Mouse (Mus musculus): Measurements from ENCODE around the gene Swi5. TPM values are rescaled to one million over a fixed set of nuclear protein-coding genes. Genes with fewer than 3 reads are reported as not detected.

The Swi5 gene
- total and polyA plus RNA-seq, 3 experiments, result 371 to 480 TPM; not detected in 1

DNA sequence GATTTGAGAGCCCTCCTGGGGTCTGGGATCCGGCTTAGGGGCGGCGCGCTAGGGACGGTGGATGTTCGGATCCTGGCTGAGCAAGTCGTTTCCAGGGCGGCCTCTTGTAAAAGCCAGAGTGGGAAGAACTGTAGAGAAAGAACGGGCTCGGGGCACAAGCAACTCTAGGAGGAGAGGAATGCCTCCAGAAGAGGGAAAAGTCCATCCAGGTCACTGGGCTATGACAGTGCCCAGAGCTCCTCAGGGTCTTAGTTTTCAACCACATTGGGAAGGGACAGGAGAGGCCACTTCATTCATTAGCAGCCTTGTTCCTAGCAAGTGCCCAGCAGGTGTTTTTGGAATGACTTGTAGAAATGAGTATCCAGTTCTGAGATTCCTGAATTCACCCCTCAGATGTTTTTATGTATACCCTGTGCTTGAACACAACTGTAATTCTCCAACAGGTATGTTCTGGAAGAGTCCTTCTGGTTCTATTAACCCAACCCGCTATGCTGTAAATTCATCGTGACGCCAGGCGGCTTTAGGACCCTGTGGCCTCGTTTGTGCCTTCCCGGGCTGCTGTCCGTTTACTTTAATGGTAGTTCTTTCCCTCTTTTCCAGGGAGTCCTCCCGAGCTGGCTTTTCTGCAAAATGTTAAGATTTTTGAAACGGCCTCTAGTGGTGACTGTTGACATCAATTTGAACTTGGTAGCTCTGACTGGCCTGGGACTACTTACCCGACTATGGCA is 51.0 kb downstream of the Swi5 start (continued):
- TF ChIP-seq JUND (IDR thresholded peaks at IDR 0.05; ENCODE audit: low read depth, low read length) (no peak), GATA1 (IDR thresholded peaks at IDR 0.05; ENCODE audit: low read depth, low read length) (no peak), ZNF384 (IDR thresholded peaks at IDR 0.05; ENCODE audit: low read depth, low read length) (no peak), MXI1 (IDR thresholded peaks at IDR 0.05; ENCODE audit: low read depth, low read length) (no peak; the same call in 1 of the 2 replicates)

DNA sequence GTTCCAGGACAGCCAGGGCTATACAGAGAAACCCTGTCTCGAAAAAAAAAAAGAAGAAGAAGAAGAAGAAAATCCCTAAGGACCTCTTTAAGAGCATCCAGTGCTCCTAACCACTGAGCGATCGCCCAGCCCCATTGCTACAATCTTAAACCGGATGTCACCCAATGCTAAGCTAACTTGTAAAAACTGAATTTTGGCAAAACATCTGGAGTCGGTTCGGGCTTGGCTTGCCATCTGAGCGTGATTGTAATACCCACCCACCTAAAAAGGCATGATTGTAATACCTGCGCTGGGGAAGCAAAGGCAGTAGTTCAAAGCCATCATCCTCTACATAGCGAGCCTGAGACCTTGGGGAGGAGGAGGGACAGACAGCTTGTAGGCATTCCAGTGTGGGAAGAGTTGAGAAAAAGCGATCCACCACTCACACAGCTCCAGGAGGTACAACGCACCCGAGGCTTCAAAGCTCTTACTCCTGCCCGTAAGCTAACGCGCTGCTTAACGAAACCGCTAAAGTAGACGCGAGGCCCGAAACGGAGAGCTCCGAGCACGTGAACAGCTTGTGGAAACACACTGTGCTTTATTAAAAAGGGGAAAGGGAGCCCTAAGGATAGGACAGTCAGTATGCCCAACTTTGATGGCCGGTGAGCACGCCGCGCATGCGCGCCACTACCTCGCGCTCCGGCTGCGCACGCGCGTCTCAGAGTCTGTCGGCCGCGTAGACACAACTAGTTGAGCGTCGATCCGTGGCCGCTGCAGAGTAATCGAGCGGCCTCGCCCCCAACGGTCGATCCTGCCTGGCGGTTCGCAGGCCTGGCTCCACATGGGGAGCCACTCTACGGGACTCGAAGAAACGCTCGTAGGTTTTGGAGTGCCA is 51.8 kb downstream of the Swi5 start, which contains the start of gene Pomt1:
Gene Pomt1 (plus strand): TSS at position 705 of the 874 bp plus-strand sequence.
- DNase-seq (ENCODE audit: low read depth, low spot score), result peak; percentile 97
- Histone ChIP-seq H3K27me3 (ENCODE audit: control insufficient read depth in 1 of 2, insufficient read depth in 2 of 2, low read length in 2 of 2) (no peaks in the 10 kb centered on the region), H3K36me3 (ENCODE audit: control insufficient read depth in 1 of 2, insufficient read depth in 2 of 2, low read length in 2 of 2) (peaks cover 0 to 38% of the 10 kb centered on the region in 2 experiments; a peak in 3 of 4 replicates), H3K4me3 (ENCODE audit: control insufficient read depth in 1 of 2, insufficient read depth in 1 of 2, low read depth in 2 of 2, low read length in 2 of 2) (peak within 1 kb of the TSS; percentile 67 to 77), H3K79me2 (ENCODE audit: control insufficient read depth, insufficient read depth, low read length, poor library complexity) (peaks cover 4% of the 10 kb centered on the region; the same call in 1 of the 2 replicates), H3K9ac (ENCODE audit: control insufficient read depth, low read depth, low read length, poor library complexity, severe bottlenecking) (peak within 1 kb of the TSS; percentile 83), H3K27ac (ENCODE audit: control insufficient read depth, low read depth, low read length) (peak within 1 kb of the TSS; percentile 82), H3K9me3 (replicated peaks; ENCODE audit: insufficient read depth, low read length) (no peaks in the 10 kb centered on the region), H3K4me1 (ENCODE audit: control insufficient read depth in 1 of 2, insufficient read depth in 2 of 2, low read length in 2 of 2) (peaks cover 15 to 29% of the 10 kb centered on the region in 2 experiments)
- no peak for TF ChIP-seq GATA1 (IDR thresholded peaks at IDR 0.05; ENCODE audit: low read depth, low read length)
- TF ChIP-seq USF1 (IDR thresholded peaks at IDR 0.05; ENCODE audit: low read depth, low read length), result no peak
- no peak for TF ChIP-seq BHLHE40 (IDR thresholded peaks at IDR 0.05; ENCODE audit: borderline replicate concordance, low read depth, low read length)
- TF ChIP-seq CTCF (IDR thresholded peaks at IDR 0.05 in 2 of 3, conservative IDR thresholded peaks at IDR 0.05 in 1 of 3; ENCODE audit: control insufficient read depth in 1 of 3, insufficient read depth in 1 of 3, low read depth in 2 of 3, low read length in 3 of 3, poor library complexity in 1 of 3, severe bottlenecking in 1 of 3), result no peak
- no peak for TF ChIP-seq MAZ (IDR thresholded peaks at IDR 0.05; ENCODE audit: low read depth, low read length)
- no peak for TF ChIP-seq UBTF (IDR thresholded peaks at IDR 0.05; ENCODE audit: borderline replicate concordance, insufficient read depth, low read depth, low read length)
- TF ChIP-seq ELF1 (IDR thresholded peaks at IDR 0.05; ENCODE audit: low read depth, low read length), result peak; percentile 57; the same call in 1 of the 2 replicates
- peak; percentile 82 for TF ChIP-seq MYC (IDR thresholded peaks at IDR 0.05; ENCODE audit: low read depth, low read length)
- peak; percentile 49 for TF ChIP-seq ETS1 (IDR thresholded peaks at IDR 0.05; ENCODE audit: low read depth, low read length)
- TF ChIP-seq TAL1 (IDR thresholded peaks at IDR 0.05; ENCODE audit: low read length), result no peak
- no peak for TF ChIP-seq GABPA (IDR thresholded peaks at IDR 0.05; ENCODE audit: low read depth, low read length)
- TF ChIP-seq ZKSCAN1 (IDR thresholded peaks at IDR 0.05; ENCODE audit: low read depth, low read length), result peak; percentile 47; the same call in 1 of the 2 replicates
- 0 out of 2 replicates have a peak, but pooled peaks have one; percentile 20 for TF ChIP-seq ZNF384 (IDR thresholded peaks at IDR 0.05; ENCODE audit: low read depth, low read length)
- peak; percentile 97 for TF ChIP-seq MXI1 (IDR thresholded peaks at IDR 0.05; ENCODE audit: low read depth, low read length)
- no peak; the same call in 1 of the 2 replicates for TF ChIP-seq MEF2A (IDR thresholded peaks at IDR 0.05; ENCODE audit: extremely low read depth, insufficient replicate concordance, low read depth, low read length, poor library complexity, severe bottlenecking)
- TF ChIP-seq POLR2AphosphoS5 (IDR thresholded peaks at IDR 0.05; ENCODE audit: borderline replicate concordance, low read depth, low read length), result no peak
- TF ChIP-seq CHD2 (IDR thresholded peaks at IDR 0.05; ENCODE audit: low read length), result no peak
- no peak for TF ChIP-seq USF2 (IDR thresholded peaks at IDR 0.05; ENCODE audit: borderline replicate concordance in 1 of 2, insufficient read depth in 1 of 2, low read depth in 1 of 2, low read length in 2 of 2)
- peak; percentile 94 for TF ChIP-seq MYB (IDR thresholded peaks at IDR 0.05; ENCODE audit: low read depth, low read length)
- peak; percentile 99 for TF ChIP-seq NRF1 (IDR thresholded peaks at IDR 0.05; ENCODE audit: insufficient read depth, low read depth, low read length, poor library complexity, severe bottlenecking)
- TF ChIP-seq NELFE (IDR thresholded peaks at IDR 0.05; ENCODE audit: low read depth, low read length), result peak; percentile 98
- peak; percentile 57; the same call in 1 of the 2 replicates for TF ChIP-seq ZMIZ1 (IDR thresholded peaks at IDR 0.05; ENCODE audit: low read depth, low read length)
- TF ChIP-seq MAFK (IDR thresholded peaks at IDR 0.05; ENCODE audit: borderline replicate concordance, low read depth, low read length), result no peak
- no peak for TF ChIP-seq SMC3 (IDR thresholded peaks at IDR 0.05; ENCODE audit: low read depth, low read length)
- TF ChIP-seq KAT2A (conservative IDR thresholded peaks at IDR 0.05; ENCODE audit: low read depth, low read length), result no peak; the same call in 1 of the 2 replicates
- no peak for TF ChIP-seq CHD1 (IDR thresholded peaks at IDR 0.05; ENCODE audit: low read depth, low read length)
- TF ChIP-seq JUND (IDR thresholded peaks at IDR 0.05; ENCODE audit: low read depth, low read length), result no peak
- TF ChIP-seq ZC3H11A (IDR thresholded peaks at IDR 0.05; ENCODE audit: low read depth, low read length), result no peak
- peak in 1 of 2 experiments; percentile 69; a peak in 2 of 4 replicates for TF ChIP-seq EP300 (IDR thresholded peaks at IDR 0.05; ENCODE audit: low read depth in 1 of 2, low read length in 2 of 2)
